Mouse (Mus musculus): ENCODE measurements at regions not wholly inside any gene's neighbourhood (a gene's known extent, or its start where the extent isn't known, plus 50 kb on each side); places are given as distances from the start of the nearest gene placed in this dataset.

DNA sequence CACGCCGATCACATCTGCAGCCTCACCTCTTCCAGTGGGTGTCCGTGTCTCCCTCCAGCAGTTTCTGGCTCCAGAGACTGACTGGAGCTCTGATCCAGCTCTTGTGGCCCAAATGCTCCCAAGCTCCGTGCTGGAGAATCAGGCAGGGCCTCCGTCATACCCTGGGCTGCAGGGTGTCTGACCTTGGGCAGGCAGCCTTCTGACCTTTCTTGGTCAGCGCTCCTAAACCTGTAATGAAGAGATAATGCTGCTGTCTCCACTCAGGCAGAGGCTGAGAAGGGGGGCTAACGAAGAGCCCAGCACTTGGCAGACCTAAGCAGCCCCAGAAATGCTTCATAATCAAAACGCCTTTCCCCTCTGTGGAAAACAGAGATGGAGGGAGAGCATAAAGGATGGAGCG, 89.9 kb upstream of the Mef2a start:
- no peak for DNase-seq (ENCODE audit: extremely low spot score in 1 of 2, low spot score in 1 of 2)

DNA sequence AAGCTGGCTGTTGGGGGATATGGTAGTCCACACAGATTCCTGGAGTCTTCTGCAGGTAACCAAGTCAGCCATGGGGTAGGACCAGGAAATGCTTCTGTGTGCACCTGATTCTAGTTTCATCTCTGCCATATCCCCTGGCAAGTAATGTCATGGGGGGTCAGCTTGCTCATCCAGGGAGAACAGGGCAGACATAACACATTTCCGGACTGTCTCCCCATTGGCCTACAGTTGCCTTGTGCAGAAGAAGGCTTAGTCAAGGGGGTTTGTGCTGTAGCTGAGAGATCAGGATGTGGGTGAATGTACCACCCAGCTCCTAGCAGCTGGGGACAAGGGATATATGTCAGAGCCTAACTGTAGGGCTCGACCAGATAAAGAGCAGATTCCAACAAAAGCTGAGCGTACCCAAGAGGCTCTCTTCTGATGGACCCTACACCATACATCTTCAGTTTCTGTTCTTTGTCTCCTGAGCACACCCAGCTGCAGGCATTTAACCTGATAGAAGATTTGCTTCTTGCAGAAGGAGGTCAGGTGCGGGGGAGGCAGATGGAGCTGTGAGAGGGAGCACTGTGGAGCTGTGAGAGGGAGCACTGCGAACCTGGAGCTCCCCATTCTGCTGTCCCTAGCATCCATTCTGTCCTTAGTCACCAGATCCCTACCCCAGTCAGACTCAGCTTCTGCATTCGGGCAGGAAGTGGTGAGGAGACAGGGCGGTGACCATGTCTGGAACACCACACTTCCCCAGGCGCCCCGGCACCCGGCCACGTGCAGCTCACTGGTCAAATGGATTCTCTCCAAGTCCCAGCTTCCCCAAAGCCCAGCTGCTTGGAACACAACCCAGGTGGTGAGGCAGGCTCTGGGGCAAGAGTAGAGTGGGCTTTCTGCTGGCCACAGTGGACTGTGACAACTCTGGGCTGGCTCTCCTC, 88.9 kb upstream of the Mef2a start:
- DNase-seq (ENCODE audit: extremely low spot score in 1 of 2, low spot score in 1 of 2) = no peak

GRCm38 (mm10) chr7:67459810-67460209, 87.2 kb upstream of the Mef2a start:
- no peak for DNase-seq (ENCODE audit: extremely low spot score in 1 of 2, low spot score in 1 of 2)

GRCm38 (mm10) chr7:67459209-67459608, 86.6 kb upstream of the Mef2a start:
- no peak for DNase-seq (ENCODE audit: extremely low spot score in 1 of 2, low spot score in 1 of 2)

DNA sequence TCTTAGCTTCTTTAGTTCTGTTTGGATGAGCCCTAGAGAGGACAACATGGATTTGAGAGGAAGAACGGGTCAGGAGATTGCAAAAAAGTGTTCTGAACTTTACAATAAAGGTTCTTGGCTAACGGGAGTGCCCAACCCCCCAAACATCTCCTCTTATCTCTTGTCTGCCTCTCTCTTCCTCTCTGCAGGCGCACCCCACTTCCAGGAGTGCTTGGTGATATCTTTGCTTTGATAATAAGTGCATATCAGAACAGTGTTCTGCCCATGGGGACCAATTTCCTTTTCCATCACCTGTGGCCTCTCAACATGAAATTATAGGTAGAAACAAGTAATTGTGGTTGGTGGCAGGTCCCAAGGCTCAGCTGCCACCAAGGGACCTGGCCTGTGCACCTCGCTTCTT, 86.0 kb upstream of the Mef2a start:
- no peak for DNase-seq (ENCODE audit: extremely low spot score in 1 of 2, low spot score in 1 of 2)

DNA sequence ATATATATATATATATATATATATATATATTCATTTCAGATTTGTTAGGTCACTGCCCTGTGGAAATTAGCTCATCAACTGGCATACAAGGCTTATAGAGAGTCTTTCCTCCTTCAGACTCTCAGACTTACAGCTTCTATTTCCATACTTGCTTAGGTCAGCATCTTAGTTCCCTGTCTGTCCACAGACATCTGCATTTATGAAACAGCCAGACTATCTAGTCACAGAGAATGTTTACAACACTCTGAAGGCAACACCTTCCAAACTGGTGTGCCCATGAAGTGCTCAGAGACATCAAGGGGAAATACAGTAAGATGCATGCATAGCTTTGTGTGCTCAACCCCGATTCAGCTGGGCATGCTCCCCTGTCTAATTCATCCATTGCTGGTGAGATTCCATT, 85.2 kb upstream of the Mef2a start:
- DNase-seq (ENCODE audit: extremely low spot score in 1 of 2, low spot score in 1 of 2) = no peak

DNA sequence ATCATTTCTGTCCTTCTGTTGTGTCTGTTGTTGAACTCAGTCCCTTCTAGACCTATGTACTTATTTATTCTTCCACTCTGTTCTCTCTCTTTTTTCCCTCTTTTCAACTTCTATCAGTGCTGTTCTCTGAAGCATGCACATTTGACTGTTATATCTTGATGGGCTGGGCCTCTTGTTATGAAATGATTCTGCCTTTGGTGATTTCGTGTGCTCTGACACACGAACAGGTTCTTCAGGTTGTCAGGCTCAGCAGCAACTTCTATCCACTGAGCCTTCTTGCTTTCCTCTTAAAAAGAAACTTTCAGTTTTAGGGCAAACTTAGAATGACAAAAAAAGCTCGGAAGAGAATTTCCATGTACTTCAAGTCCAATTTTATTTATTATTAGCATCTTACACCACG, 83.4 kb upstream of the Mef2a start:
- no peak for DNase-seq (ENCODE audit: extremely low spot score in 1 of 2, low spot score in 1 of 2)

DNA sequence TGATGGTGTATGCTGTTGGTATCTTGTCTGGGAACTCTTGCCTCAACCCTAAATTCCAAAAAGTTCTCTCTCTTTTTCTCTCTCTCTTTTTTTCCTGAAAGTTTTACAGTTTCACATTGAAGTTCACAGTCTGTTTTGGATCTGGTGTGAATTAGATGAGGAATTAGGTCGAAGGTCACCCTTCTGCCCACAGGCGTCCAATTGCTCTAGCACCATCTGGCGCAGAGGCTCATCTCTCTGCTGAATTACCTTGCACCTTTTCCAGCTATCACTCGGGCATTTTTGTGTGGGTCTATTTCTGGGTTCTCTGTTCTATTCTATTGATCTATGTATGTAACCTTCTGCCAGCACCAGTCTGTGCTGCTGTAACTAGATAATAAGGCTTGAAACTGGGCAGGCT, 81.8 kb upstream of the Mef2a start:
- no peak for DNase-seq (ENCODE audit: extremely low spot score in 1 of 2, low spot score in 1 of 2)

- no peak for DNase-seq (ENCODE audit: extremely low spot score in 1 of 2, low spot score in 1 of 2)
Measured at GRCm38 (mm10) chr7:67451157-67451793, 78.6 kb upstream of the Mef2a start.

DNA sequence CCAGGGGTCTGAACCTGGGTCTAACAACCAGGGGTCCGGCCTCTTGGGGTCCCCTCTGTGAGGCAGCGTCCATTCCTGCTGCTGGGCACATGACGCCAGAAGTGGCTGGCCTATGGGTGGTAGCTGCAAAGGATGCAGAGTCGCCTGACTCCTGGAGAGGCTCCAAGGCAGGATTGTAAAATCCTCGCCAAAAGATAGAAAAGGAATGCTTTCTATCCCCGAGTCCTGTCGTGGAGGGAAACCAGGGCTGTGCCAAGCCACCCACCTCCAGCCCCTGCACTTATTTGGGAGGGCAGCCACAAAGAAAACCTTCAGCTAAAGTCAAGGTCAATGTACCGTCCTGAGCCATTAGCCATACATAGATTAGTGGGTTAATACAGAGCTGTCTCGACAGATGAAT, 73.9 kb upstream of the Mef2a start:
- no peak for DNase-seq (ENCODE audit: extremely low spot score in 1 of 2, low spot score in 1 of 2)

DNA sequence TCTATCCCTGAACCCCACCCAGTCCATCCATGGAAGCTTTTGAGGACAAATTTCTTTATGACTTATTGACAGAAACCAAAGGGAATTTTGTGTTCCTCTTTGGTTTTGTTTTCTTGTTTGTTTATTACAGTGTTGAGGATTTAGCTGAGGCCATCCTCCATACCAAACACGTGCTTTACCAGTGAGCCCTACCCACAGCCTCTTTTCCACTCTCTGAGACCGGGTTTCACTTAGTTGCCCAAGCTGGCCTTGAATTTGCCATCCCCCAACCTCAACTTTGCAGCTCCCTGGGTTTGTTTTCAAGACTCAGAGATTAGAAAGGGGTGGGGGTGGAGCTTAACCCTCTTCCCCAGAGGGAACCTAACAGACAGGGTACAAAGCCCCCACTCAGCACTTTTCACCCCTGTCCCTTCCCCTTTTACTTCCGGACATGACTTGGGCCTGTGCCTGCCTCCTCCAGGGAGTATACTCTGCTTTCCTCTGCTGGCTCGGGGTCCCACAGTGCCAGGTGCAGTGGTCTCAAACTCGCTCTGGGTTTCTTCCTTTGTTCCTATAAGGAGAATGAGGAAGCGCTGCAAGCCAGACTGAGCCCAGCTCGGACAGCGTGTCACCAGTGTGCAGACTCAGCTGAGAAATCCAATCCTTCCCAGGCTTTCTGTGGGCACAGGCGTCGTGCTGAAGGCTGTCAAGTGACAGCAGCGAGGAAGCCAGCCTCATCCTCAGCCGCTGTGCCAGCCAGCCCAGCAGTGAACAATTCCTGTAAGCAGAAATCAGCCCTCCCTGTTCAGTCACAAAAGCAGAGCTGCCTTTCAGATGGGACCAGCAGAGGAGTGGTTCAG, 72.8 kb upstream of the Mef2a start:
- no peak for DNase-seq (ENCODE audit: extremely low spot score in 1 of 2, low spot score in 1 of 2)

GRCm38 (mm10) chr7:67444523-67444942, 71.9 kb upstream of the Mef2a start:
- DNase-seq (ENCODE audit: extremely low spot score in 1 of 2, low spot score in 1 of 2) = no peak

DNA sequence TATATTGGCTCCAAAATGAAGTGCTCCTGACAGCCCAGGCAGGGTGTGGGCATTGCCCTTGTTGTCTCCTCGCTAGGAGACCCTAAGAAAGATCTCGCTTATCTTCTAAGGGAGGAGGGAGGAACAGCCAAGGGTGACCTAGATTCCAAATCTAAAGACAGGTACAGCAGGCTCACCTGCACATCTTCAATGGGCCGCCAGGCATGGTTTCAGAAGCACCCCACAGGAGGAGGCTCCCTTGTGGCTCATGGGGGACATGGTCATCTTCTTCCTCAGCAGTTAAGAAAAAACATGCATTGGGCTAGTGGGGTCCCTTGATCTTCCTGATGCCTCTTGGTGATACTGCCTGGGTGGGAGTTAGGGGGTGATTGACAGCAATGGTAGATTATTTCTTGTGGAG, 71.0 kb upstream of the Mef2a start:
- no peak for DNase-seq (ENCODE audit: extremely low spot score in 1 of 2, low spot score in 1 of 2)

DNA sequence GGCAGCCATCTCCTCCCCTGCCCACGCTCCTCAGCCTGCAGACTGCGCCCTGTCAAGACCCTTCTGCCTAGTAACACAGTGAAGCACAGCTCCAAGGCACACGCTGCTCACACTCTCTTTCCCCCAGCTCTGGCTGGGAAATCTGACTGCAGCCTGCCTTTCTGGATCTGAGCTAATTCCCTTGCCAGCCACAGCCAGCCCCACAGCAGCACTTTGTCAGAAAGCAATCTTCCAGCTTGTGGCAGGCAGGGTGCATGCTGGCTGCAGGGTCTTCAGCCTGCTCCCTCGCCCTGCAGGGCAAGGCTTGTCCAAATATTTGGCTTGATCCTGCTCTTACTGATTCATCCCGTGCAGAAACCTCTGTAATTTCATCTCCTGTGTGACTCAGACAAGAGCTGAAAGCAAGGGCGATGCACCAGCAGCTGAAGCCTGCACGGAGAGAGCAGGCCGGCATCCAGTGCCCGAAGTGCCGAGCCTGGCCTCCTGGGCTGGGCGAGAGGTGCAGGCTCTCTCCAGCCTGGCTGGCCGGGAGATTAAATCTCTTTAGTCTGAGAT, 70.4 kb upstream of the Mef2a start:
- DNase-seq (ENCODE audit: extremely low spot score in 1 of 2, low spot score in 1 of 2) = peak; percentile 43 to 55

DNA sequence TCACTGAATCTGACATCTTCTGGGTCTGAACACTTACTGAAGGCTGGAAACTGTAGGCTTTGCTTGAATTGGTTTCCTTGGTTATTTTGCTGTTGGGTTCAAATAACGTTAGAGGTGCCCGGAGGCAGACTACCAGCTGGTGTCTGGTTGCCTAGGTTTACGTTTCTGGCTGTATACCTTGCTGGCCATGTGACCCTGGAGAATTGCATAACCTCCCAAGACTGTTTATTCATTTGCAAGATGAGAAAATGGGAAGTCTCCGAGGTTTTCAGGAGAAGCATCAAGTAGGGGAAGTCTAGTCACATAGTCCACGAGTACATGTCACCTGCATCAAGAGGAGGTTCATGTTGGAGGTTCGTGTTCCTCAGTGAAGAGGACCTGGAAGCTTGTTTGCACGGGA, 69.6 kb upstream of the Mef2a start:
- DNase-seq (ENCODE audit: extremely low spot score in 1 of 2, low spot score in 1 of 2) = no peak

DNA sequence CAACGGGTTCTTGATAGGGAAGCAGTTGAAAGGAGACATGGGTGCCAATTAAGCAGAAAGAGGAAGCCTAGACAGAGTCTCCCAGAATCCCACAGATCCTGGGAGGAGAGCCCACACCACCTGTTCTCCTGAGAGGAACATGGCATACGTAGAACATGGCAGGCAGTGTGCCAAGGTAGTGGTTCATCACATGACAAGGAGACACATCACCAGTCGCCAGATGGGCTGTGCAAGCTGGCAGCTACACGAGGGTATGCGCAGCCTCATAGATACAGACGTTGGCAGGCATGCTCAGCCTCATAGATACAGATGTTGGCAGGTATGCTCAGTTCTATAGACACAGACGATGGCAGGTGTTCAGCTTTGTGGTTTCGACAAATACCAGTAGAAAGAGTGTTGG, 68.1 kb upstream of the Mef2a start:
- DNase-seq (ENCODE audit: extremely low spot score in 1 of 2, low spot score in 1 of 2) = peak in 1 of 2 experiments; percentile 65

DNA sequence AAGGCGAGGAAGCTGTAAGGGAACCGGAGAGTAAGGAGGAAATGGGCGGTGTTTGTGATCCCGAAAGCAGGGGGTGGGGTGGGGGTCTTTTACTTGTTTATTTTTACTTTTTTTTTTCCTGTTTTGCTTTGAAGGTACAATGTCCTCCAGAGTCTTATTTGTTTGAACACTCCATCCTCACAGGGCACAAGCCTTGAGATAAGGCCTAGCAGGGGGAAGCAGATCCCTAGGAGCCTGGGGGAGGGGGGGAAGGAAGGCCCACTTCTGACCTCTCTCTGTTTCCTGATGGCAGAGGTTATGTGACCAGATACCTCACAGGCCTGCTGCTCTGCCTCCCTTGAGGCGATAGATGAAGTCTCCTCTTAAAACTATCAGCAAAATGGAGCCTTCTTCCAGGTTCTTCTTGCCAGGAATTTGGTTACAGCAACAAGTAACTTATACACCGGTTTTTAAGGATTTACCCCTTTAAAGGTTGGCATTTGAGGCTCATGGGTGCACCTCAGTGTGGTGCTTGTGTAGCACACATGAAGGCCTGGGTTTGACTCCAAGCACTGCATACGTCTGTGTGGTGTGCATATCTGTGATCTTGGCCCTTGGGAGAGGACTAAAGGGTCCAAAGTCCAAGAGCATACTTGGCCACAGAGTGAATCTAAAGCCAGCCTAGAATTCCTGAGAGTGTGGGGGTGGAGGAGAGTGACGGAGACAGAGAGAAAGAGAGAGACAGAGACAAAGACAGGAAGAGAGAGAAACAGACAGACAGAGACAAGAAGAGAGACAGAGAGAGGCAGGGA, 64.8 kb upstream of the Mef2a start:
- DNase-seq (ENCODE audit: extremely low spot score in 1 of 2, low spot score in 1 of 2) = no peak

DNA sequence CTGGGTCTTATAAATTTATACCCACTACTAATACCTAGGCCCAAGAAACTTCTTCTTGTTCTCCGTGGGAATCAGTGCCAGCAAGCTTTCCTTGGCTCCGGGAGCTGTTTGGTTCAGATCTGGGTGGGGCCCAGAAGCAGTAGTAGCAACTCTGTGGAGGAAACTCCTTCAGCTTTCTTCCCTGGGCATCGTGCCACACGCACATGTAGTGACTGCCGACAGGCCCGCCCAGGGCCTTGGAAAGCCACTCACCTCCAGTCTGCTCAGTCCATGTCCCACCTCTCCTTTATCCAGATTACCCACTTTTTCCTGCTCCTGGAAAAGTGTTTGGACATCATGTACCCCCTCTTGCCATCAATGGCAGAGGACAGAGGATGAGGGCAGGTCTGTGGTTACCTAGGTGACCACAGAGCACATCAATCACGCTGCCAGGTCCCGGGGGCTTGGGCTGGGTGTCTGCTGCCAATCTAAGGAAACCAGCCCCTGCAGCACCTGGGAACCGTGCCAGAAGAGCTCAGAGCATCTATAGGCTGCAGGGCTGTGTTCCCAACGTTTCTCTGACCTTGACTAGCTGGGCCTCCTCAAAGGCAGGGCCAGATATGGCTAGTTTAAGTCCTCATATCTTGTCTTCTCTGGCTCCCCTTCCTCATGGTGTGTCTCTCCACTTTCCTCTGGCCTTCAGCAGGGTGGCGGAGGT, 63.1 kb upstream of the Mef2a start:
- DNase-seq (ENCODE audit: extremely low spot score in 1 of 2, low spot score in 1 of 2) = no peak

DNA sequence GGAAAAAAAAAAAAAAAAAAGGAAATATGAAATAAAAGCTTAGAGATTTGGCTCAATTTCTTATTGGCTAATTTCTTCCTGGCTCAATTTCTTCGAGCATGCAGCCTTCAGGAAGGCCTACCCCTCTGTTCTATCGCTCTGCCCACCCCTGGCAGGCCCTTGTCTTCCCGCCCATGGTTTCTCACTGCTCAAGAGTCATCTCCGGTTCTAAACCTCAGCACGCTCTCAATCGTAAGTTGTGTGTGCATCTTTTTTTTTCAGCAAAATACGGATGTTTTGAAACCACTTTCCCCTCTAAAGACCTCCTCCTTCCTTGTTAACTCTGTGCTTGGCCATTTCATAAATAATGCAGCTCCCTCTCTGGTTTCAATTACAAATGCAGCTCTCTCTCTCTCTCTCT, 58.3 kb upstream of the Mef2a start:
- no peak for DNase-seq (ENCODE audit: extremely low spot score in 1 of 2, low spot score in 1 of 2)

Measured in layer of hippocampus, postnatal 25 days (tissue).